Mouse (Mus musculus) retina, postnatal 7 days (tissue): ENCODE results near the gene Atp8b3.

ENCODE experiments used
- DNase-seq: peaks from one replicate; pipeline ENCODE4 v3.0.0-alpha.2; 2012; ENCODE audit warnings: low read depth, low spot score

The Atp8b3 gene

GRCm38 (mm10) chr10:80523299-80523698 lies 15.6 kb downstream of the Atp8b3 start:
- no peak for DNase-seq

- DNase-seq: no peak
Observed at GRCm38 (mm10) chr10:80519287-80519686, 19.6 kb downstream of the Atp8b3 start.

DNA sequence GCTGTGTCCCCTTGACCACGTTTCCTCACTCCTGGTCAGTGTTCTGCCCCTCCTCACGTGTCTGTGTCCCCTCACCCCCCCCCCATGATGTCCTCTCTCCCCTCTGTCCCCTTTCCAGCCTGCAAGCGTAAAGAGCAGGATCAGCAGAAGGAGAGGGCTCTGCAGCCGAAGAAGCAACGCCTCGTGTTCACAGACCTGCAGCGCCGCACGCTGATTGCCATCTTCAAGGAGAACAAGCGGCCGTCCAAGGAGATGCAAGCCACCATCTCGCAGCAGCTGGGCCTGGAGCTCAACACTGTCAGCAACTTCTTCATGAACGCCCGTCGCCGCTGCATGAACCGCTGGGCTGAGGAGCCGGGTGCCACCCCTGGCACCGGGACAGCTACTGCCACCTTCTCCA lies 25.2 kb downstream of the Atp8b3 start:
- DNase-seq: no peak

DNA sequence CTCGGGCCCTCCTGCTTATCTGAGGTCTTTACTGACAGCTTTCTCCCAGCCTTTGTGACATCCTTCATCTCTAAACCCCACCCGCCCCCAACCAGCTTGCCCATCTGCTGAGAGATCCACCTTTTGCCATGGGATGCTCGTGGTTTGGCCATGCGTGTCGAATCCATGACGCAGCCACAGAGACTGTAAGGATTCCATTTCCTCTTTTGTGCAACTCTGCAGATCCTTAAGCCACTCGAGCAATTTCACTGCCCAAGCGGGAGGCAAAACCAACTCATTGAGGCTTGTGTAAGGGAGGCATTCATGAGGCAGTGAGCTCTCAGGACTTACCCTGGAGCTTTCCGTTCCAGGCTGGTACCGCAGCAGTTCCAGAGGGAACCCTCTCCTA lies 28.7 kb downstream of the Atp8b3 start:
- no peak for DNase-seq

DNA sequence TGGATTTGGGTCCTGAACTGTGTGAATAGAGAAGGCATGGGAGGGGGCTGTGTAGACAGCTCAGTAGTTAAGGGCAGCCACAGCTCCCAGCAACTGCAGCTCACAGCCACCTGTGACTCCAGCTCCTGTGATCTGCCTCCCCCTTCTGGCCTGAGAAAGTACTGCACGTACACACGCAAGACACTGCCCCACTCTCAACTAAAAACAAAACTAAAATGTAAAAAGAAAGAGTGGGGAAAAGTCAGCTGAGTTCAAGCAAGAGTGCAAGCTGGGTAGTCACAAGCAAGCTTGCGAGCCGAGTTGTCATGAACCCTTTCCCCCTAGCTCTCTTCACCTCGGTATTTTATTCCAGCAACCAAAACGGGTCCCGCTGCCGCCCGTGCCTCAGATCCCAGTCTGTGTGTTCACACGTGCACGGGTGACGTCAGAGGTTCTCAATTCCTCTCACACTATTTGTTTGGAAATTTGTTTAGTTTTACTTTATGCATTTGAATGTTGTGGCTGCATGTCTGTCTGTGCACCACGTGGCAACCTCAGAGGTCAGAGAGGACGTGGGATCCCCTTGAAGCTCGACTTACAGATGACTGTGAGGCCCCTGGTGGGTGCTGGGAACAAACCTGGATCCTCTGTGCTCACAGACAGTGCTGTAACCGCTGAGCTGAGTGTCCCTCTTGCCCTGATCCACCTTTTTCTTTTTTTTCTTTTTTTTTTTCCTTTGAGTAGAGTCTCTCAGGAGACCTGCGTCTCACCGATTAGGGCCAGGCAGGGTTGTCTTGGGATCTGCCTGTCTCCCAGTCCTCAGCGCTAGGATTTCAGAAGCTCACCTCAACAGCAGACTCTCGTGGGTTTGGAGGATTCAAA lies 29.3 kb downstream of the Atp8b3 start:
- DNase-seq: peak; percentile 58

GRCm38 (mm10) chr10:80506222-80506621 lies 32.7 kb downstream of the Atp8b3 start:
- DNase-seq: peak; percentile 78

DNA sequence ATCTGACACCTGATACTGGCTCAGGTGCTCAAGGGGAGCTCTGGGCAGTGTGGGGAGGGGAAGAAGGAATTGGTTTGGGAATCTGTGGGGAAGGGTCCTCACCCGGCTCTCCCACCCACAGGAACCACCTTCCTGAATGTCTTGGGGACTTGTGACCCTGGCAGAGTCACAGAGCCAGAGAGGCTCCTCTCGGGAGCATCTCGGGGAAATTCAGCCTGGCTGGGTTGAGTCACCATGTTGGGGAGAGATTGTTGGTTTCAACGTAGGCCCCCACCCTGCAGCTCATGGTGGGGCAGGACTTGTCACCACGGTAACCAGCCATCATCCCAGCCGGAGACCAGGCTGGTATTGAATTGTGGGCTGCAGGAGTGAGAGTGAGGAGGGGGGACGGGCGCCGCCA lies 34.2 kb downstream of the Atp8b3 start:
- no peak for DNase-seq

DNA sequence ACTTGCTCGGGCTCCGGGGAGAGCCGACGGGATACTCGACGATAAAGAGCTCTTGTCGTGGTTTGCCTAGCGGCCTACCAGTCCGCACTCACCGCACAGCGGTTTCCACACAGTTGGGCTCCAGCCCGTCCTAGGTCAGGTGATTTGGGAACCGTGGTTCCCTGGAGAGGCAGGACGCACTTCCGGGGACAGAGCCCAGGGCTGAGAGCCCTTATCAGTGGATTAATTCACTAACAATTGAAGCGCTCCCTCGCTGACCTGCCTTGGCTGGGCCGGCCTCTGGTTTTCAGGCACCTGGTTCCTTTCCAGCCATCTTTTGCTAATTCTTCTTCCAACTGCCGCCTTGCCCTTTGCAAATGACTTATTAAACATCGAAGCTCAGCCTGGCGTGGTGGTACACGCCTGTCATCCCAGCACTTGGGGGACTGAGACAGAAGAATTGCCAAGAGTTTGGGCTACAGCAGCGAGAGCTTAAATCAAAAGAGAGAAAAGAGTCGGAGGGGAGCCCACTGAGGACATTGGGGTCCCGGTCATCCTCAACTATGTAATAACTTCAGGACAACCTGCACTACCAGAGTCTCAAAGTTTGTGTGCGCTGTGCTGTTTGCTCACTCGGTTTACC lies 35.2 kb downstream of the Atp8b3 start:
- DNase-seq: no peak

DNA sequence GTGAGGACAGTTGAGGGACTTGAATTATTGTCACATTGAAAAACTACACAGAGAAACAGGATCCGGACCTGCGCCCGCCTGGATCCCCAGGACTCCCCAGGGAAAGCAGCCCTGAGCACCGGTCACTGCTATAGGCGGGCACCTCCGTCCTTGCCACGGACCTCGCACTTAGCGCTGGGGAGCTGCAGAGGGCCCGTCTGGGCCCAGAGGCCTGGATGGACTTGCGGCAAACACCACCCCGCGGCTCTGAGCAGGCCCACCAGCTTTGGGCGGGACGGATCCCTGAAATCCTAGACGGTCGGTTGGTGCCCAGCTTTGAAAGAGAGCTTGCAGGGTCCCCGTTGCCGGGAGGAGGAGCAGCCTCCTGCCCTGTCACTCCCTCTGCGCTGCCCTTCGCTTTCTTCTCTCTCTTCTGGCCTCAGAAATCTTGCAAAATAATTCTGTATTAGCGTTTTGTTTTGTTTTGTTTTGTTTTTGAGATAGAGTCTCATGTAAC lies 36.1 kb downstream of the Atp8b3 start:
- no peak for DNase-seq

DNA sequence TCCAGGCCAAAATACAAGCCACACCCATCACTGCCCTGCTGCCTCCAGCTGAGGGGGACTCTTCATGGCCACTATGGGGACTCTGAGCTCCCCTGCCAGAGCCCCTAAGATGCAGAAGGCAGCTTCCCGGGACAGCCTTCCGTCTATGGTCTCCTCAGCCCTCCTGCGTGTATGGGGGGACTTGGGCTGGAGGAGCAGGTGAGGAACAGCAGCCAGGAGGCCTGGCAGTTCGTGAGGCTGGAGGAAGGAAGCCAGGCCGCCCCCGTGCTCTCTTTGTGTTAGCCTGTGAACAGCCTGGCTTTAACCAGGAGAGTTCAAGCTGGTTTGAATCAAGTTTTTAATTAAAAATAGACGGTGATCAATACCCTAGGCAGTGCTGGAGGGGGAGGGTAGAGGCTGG lies 36.6 kb downstream of the Atp8b3 start:
- no peak for DNase-seq

DNA sequence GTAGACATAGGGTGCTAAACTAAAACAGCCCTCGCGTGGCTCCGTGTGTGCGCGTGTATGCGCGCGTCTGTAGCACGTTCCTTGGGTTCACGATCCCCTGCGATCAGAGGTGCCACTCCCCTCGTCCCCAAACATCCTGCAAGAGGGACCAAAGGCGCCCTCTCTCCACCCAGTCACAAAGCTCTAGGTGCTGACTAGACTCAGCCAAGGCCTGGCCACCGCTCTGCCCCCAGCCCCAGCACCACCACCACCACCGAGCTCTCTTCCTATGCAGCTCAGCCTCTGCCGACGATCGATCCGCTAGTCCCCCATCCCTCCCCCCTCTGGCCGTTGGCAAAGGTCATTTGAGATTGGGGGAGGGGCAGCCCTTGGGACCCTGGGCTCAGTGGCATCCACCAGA lies 42.5 kb downstream of the Atp8b3 start:
- no peak for DNase-seq

GRCm38 (mm10) chr10:80495901-80496300 lies 43.0 kb downstream of the Atp8b3 start:
- DNase-seq: no peak

DNA sequence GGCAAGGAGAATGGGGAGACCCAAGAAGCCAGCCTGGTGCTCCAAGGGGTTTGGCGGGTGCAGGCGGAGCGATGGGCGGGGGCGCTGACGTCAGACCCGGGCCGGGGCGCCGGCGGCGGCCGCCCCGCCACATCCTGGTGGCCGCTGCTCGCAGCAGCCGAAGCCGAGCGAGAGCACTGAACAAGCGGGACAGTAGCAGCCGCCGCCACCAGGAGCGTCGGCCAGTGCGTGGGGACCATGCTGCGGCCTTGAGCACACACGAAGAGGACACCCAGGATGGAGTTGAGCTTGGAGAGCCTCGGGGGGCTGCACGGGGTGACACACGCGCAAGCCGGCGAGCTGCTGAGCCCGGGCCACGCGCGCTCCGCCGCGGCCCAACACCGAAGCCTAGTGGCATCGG lies 44.2 kb downstream of the Atp8b3 start, which contains the start of gene Onecut3:
TSS of gene Onecut3 (plus strand) at position 104 of the 400 bp plus-strand sequence.
- DNase-seq: no peak

DNA sequence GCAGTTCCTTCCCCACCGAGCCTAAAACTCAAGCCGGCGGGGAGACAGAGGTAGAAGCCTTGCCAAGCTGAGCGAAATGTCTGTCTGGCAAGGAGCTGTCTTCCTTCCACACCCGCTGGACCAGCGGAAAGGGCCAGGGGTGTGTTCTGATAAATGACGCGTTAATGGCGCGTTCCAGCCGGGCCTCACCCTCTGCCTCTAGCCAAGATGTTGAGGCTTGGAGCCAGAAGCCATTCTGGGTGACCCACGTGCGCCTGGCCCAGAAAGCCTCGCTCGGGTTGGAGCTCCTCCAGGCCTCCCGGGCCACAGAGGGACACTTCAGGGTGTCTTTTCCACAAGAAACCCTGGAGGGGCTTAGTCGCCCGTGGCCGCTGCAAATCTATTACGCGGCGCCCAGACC lies 48.9 kb downstream of the Atp8b3 start:
- DNase-seq: no peak

- no peak for DNase-seq
Observed at GRCm38 (mm10) chr10:80486862-80487379, 52.0 kb downstream of the Atp8b3 start.

DNA sequence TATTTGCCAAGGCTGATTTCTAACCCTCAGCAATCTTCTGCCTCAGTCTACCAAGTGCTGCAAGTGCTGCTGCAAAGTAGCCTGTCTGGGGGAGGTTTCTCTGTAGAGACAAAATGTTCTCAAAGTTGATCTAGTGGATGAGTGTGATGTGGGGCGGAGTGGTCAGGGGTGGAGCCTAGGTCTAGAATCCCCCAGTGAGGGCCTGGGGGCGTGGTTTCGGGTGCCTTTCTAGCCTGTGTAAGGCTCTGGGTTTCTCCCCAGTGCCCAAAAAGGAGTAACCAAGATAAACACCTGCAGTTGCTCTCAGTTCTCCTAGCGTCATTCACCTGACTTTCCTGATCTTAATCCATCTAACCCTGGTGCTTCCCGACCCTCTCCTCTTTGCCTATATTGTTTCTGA lies 57.9 kb downstream of the Atp8b3 start:
- DNase-seq: no peak

- DNase-seq: no peak
Observed at GRCm38 (mm10) chr10:80478531-80478930, 60.4 kb downstream of the Atp8b3 start.

- DNase-seq: peak; percentile 84
Observed at GRCm38 (mm10) chr10:80475290-80475959, 63.5 kb downstream of the Atp8b3 start.
